Mouse (Mus musculus): ENCODE measurements around the gene Oas1e. TPM values are rescaled to one million over a fixed set of nuclear protein-coding genes. Genes with fewer than 3 reads are reported as not detected.

Oas1e gene
- polyA plus RNA-seq, 1 experiment from 2014 or later, result not detected

Other genes with a start within 250 kb of the Oas1e start
- 21.4 and 22.7 TPM in 2 replicates for gene Tpcn1, start 206.9 kb downstream of the Oas1e start, polyA plus RNA-seq (2015; fragmentation: Nextera tagmentation; extraction: Ambion mirVana)
- gene Iqcd, start 206.5 kb downstream of the Oas1e start, polyA plus RNA-seq (2015; fragmentation: Nextera tagmentation; extraction: Ambion mirVana), result 1.8 and 1.9 TPM in 2 replicates
- gene Rita1, start 182.9 kb downstream of the Oas1e start, polyA plus RNA-seq (2015; fragmentation: Nextera tagmentation; extraction: Ambion mirVana), result 5.7 and 6.5 TPM in 2 replicates
- 22.9 and 26.0 TPM in 2 replicates for gene Ddx54, start 182.8 kb downstream of the Oas1e start, polyA plus RNA-seq (2015; fragmentation: Nextera tagmentation; extraction: Ambion mirVana)
- gene Cfap73, start 161.3 kb downstream of the Oas1e start, polyA plus RNA-seq (2015; fragmentation: Nextera tagmentation; extraction: Ambion mirVana), result not detected in 2 replicates
- 0.18 and 0.22 TPM in 2 replicates for gene Rasal1, start 146.7 kb downstream of the Oas1e start, polyA plus RNA-seq (2015; fragmentation: Nextera tagmentation; extraction: Ambion mirVana)
- 0.21 and 0.53 TPM in 2 replicates for gene Dtx1, start 83.6 kb downstream of the Oas1e start, polyA plus RNA-seq (2015; fragmentation: Nextera tagmentation; extraction: Ambion mirVana)
- gene Oas2, start 45.7 kb downstream of the Oas1e start, polyA plus RNA-seq (2015; fragmentation: Nextera tagmentation; extraction: Ambion mirVana), result 0.25 and 0.34 TPM in 2 replicates
- gene Oas3, start 17.9 kb downstream of the Oas1e start, polyA plus RNA-seq (2015; fragmentation: Nextera tagmentation; extraction: Ambion mirVana), result 0.12 and 0.17 TPM in 2 replicates
- gene Oas1c, start 17.0 kb upstream of the Oas1e start, polyA plus RNA-seq (2015; fragmentation: Nextera tagmentation; extraction: Ambion mirVana), result 0.08 and 0.22 TPM in 2 replicates
- gene Oas1f, start 51.8 kb upstream of the Oas1e start, polyA plus RNA-seq (2015; fragmentation: Nextera tagmentation; extraction: Ambion mirVana), result not detected in 2 replicates
- not detected in 2 replicates for gene Oas1h, start 65.9 kb upstream of the Oas1e start, polyA plus RNA-seq (2015; fragmentation: Nextera tagmentation; extraction: Ambion mirVana)
- 0.46 TPM in 2 replicates for gene Oas1g, start 92.1 kb upstream of the Oas1e start, polyA plus RNA-seq (2015; fragmentation: Nextera tagmentation; extraction: Ambion mirVana)
- gene Oas1a, start 112.0 kb upstream of the Oas1e start, polyA plus RNA-seq (2015; fragmentation: Nextera tagmentation; extraction: Ambion mirVana), result 2.9 and 3.2 TPM in 2 replicates
- not detected in 2 replicates for gene Oas1d, start 119.0 kb upstream of the Oas1e start, polyA plus RNA-seq (2015; fragmentation: Nextera tagmentation; extraction: Ambion mirVana)
- gene Rph3a, start 214.6 kb upstream of the Oas1e start, polyA plus RNA-seq (2015; fragmentation: Nextera tagmentation; extraction: Ambion mirVana), result 0.10 TPM in 1 of 2 replicates, not detected in the other